Mouse (Mus musculus) liver, embryonic 11.5 days (tissue): ENCODE data around the gene Rhebl1. TPM values are rescaled to one million over a fixed set of nuclear protein-coding genes. Genes with fewer than 3 reads are reported as not detected.

ENCODE experiments used
- ATAC-seq: fragments of 200-750 bp; cut with Nextera tagmentation; replicated peaks from 2 replicates; pipeline ENCODE4 v1.8.0; 2017; ENCODE audit warnings: moderate number of reproducible peaks, mild to moderate bottlenecking, moderate TSS enrichment, moderate library complexity; ENCODE audit not compliant: low FRiP score
- DNase-seq: peaks from one replicate; pipeline ENCODE4 v3.0.0-alpha.2; 2017; ENCODE audit warnings: low spot score
- H3K27ac ChIP-seq: fragments of 300-500 bp; sonication (generic); 2 replicates; pipeline ENCODE4 v1.5.1; 2014; ENCODE audit warnings: mild to moderate bottlenecking, low read depth, low read length, control low read depth
- H3K27me3 ChIP-seq: fragments of 300-500 bp; sonication (generic); replicated peaks from 2 replicates; pipeline ENCODE4 v1.6.1; 2014; ENCODE audit warnings: low read length, mixed read lengths; ENCODE audit not compliant: control insufficient read depth, insufficient read depth
- H3K36me3 ChIP-seq: fragments of 300-500 bp; sonication (generic); 2 replicates; pipeline ENCODE4 v1.6.1; 2014; ENCODE audit warnings: mild to moderate bottlenecking, low read length, moderate library complexity, mixed read lengths; ENCODE audit not compliant: control insufficient read depth, insufficient read depth
- H3K4me1 ChIP-seq: fragments of 300-500 bp; sonication (generic); replicated peaks from 2 replicates; pipeline ENCODE4 v1.6.1; 2014; ENCODE audit warnings: low read length, mixed read lengths; ENCODE audit not compliant: control insufficient read depth, insufficient read depth
- H3K4me2 ChIP-seq: fragments of 300-500 bp; sonication (generic); 2 replicates; pipeline ENCODE4 v1.6.1; 2014; ENCODE audit warnings: mild to moderate bottlenecking, control low read depth, moderate library complexity
- H3K4me3 ChIP-seq: fragments of 300-500 bp; sonication (generic); 2 replicates; pipeline ENCODE4 v1.5.1; 2014; ENCODE audit warnings: low read depth, low read length, control low read depth
- H3K9ac ChIP-seq: fragments of 300-500 bp; sonication (generic); 2 replicates; pipeline ENCODE4 v1.6.1; 2014; ENCODE audit warnings: low read depth, low read length, control low read depth
- H3K9me3 ChIP-seq: fragments of 300-500 bp; sonication (generic); 2 replicates; pipeline ENCODE4 v1.6.1; 2016; ENCODE audit warnings: low read length, inconsistent platforms, mixed read lengths; ENCODE audit not compliant: control insufficient read depth
- WGBS: fragments of 180-500 bp; shearing (Covaris S2); extraction: QIAGEN DNeasy Blood & Tissue Kit; methylation state at CpG from one replicate; pipeline ENCODE4 v1.1.7; 2014; 5-methylcytosine and 5-hydroxymethylcytosine counted together
- polyA plus RNA-seq: library from polyadenylated mRNA; unstranded; fragments of >200 nt; fragmentation: Nextera tagmentation; extraction: Ambion mirVana; gene quantifications from 2 replicates; pipeline ENCODE4 v1.2.1, GENCODE M21; 2014

Gene Rhebl1
- polyA plus RNA-seq, 1 experiment from 2014 or later: 7.4 TPM

GRCm38 (mm10) chr15:98897928-98898800 lies 3.8 kb upstream of the Rhebl1 start, which contains the start of gene Dhh:
Dhh (minus strand) TSS chr15:98898540.
- Histone ChIP-seq H3K36me3 (no peaks in the 10 kb centered on the region), H3K4me1 (peaks cover 46% of the 10 kb centered on the region), H3K27me3 (peaks cover 66% of the 10 kb centered on the region), H3K27ac (no peak within 1 kb of the TSS), H3K9ac (no peak within 1 kb of the TSS), H3K4me3 (peak within 1 kb of the TSS; percentile 32), H3K4me2 (peak within 1 kb of the TSS; percentile 64), H3K9me3 (no peaks in the 10 kb centered on the region)
- peak; percentile 52 for DNase-seq
- no peak for ATAC-seq
- WGBS: 4% methylated on average over 40 of the region's 41 CpGs

- whole genome bisulfite sequencing: under 1% methylated on average over 10 of the region's 10 CpGs
- peak; percentile 37 for DNase-seq
- peak overlapping the region; percentile 64 for H3K4me2 ChIP-seq
- H3K9ac ChIP-seq: no peak overlapping the region
- H3K27me3 ChIP-seq: peaks cover 72% of the 10 kb centered on the region
- H3K4me3 ChIP-seq: peak overlapping the region; percentile 32; the same call in 1 of the 2 replicates
- no peak overlapping the region for H3K27ac ChIP-seq
- H3K36me3 ChIP-seq: no peaks in the 10 kb centered on the region
- no peak for ATAC-seq
- H3K4me1 ChIP-seq: peaks cover 47% of the 10 kb centered on the region
- H3K9me3 ChIP-seq: no peaks in the 10 kb centered on the region
Measured at GRCm38 (mm10) chr15:98897495-98897894, 3.2 kb upstream of the Rhebl1 start.

- Histone ChIP-seq H3K27me3 (peaks cover 77% of the 10 kb centered on the region), H3K4me1 (peaks cover 52% of the 10 kb centered on the region), H3K27ac (0 out of 2 replicates have a peak overlapping the region, but pooled peaks have one; percentile 45), H3K36me3 (no peaks in the 10 kb centered on the region), H3K9me3 (no peaks in the 10 kb centered on the region), H3K4me2 (peak overlapping the region; percentile 99), H3K9ac (peak overlapping the region; percentile 51; the same call in 1 of the 2 replicates), H3K4me3 (peak overlapping the region; percentile 44)
- ATAC-seq: peak; percentile 83
- WGBS: 2% methylated on average over 41 of the region's 41 CpGs
- peak; percentile 61 for DNase-seq
Measured at GRCm38 (mm10) chr15:98895635-98896589, 1.6 kb upstream of the Rhebl1 start.

GRCm38 (mm10) chr15:98894746-98895634 lies 650 bp upstream of the Rhebl1 start:
- Histone ChIP-seq H3K9ac (no peak overlapping the region), H3K4me2 (peak overlapping the region; percentile 99), H3K4me3 (peak overlapping the region; percentile 59), H3K4me1 (peaks cover 52% of the 10 kb centered on the region), H3K27ac (no peak overlapping the region), H3K27me3 (peaks cover 75% of the 10 kb centered on the region), H3K9me3 (no peaks in the 10 kb centered on the region), H3K36me3 (no peaks in the 10 kb centered on the region)
- peak; percentile 39 for DNase-seq
- 4% methylated on average over 38 of the region's 38 CpGs for WGBS
- ATAC-seq: no peak

- peaks cover 60% of the 10 kb centered on the region for H3K27me3 ChIP-seq
- DNase-seq (no peak), ATAC-seq (no peak)
- no peaks in the 10 kb centered on the region for H3K36me3 ChIP-seq
- no peak overlapping the region for H3K27ac ChIP-seq
- H3K9ac ChIP-seq: no peak overlapping the region
- 55% methylated on average over 4 of the region's 4 CpGs for WGBS
- H3K4me1 ChIP-seq: peaks cover 46% of the 10 kb centered on the region
- 0 out of 2 replicates have a peak overlapping the region, but pooled peaks have one; percentile 2 for H3K4me2 ChIP-seq
- H3K4me3 ChIP-seq: 0 out of 2 replicates have a peak overlapping the region, but pooled peaks have one; percentile 59
- no peaks in the 10 kb centered on the region for H3K9me3 ChIP-seq
Measured at GRCm38 (mm10) chr15:98893036-98893435, 1.3 kb downstream of the Rhebl1 start.

- ATAC-seq (peak; percentile 63), DNase-seq (peak; percentile 39)
- Histone ChIP-seq H3K27me3 (peaks cover 50% of the 10 kb centered on the region), H3K4me1 (peaks cover 42% of the 10 kb centered on the region), H3K27ac (no peak overlapping the region), H3K4me2 (peak overlapping the region; percentile 56), H3K4me3 (no peak overlapping the region; the same call in 1 of the 2 replicates), H3K9me3 (no peaks in the 10 kb centered on the region), H3K9ac (0 out of 2 replicates have a peak overlapping the region, but pooled peaks have one; percentile 16), H3K36me3 (no peaks in the 10 kb centered on the region)
- WGBS: 11% methylated on average over 6 of the region's 6 CpGs
Measured at GRCm38 (mm10) chr15:98891907-98892606, 2.3 kb downstream of the Rhebl1 start.

- 0 out of 2 replicates have a peak overlapping the region, but pooled peaks have one; percentile 17 for H3K9ac ChIP-seq
- peak overlapping the region; percentile 56 for H3K4me2 ChIP-seq
- WGBS: 12% methylated on average over 19 of the region's 19 CpGs
- H3K27ac ChIP-seq: no peak overlapping the region
- no peak for ATAC-seq
- peaks cover 34% of the 10 kb centered on the region for H3K4me1 ChIP-seq
- no peaks in the 10 kb centered on the region for H3K36me3 ChIP-seq
- H3K9me3 ChIP-seq: no peaks in the 10 kb centered on the region
- peaks cover 42% of the 10 kb centered on the region for H3K27me3 ChIP-seq
- H3K4me3 ChIP-seq: peak overlapping the region; percentile 30; the same call in 1 of the 2 replicates
- DNase-seq: peak; percentile 46
Measured at GRCm38 (mm10) chr15:98891198-98891742, 3.1 kb downstream of the Rhebl1 start.
